Mouse (Mus musculus) lung, adult 2 months (tissue): ENCODE results near the gene Cstf1.

ENCODE experiments used
- CTCF ChIP-seq: fragments of 200-500 bp; IDR thresholded peaks from 2 replicates; pipeline ENCODE4 v1.5.1; 2011; ENCODE audit warnings: mild to moderate bottlenecking, low read length, control low read depth; ENCODE audit not compliant: insufficient read depth
- POLR2A ChIP-seq: fragments of 200-500 bp; IDR thresholded peaks from 2 replicates; pipeline ENCODE4 v1.6.1; 2011; ENCODE audit warnings: low read depth, mild to moderate bottlenecking, control low read depth, low read length, borderline replicate concordance; ENCODE audit errors: extremely low read depth

DNA sequence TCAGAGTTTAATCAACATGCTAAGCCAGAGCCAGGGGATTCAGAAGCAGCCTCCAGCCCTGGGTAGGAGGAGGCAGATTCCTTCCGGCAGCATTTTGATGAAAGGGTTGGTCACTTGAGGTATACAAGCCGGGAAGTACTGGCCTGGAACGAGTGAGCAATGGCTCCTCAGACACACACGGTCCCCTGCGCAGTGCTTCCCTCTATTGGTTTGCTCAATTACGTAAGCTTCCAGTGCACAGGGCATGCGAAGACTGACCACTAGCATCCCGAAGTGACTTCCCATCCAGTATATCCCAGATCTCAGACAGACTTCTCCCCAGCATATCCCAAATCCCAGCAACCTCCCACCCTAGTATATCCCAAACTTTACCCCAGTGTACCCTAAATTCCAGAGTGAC, 42.2 kb upstream of the Cstf1 start:
- TF ChIP-seq POLR2A (no peak), CTCF (no peak)
